Mouse (Mus musculus) embryonic fibroblast, embryonic 13.5 days (primary cell): ENCODE results near the gene Iscu.

Experiments used
- CTCF ChIP-seq: IDR thresholded peaks from 2 replicates; pipeline ENCODE4 v1.5.1; 2011; ENCODE audit warnings: mild to moderate bottlenecking, control low read depth, low read length, moderate library complexity, borderline replicate concordance; ENCODE audit not compliant: insufficient read depth
- POLR2A ChIP-seq: IDR thresholded peaks from 2 replicates; pipeline ENCODE4 v1.6.1; 2011; ENCODE audit warnings: low read depth, mild to moderate bottlenecking, control low read depth, low read length, moderate library complexity

DNA sequence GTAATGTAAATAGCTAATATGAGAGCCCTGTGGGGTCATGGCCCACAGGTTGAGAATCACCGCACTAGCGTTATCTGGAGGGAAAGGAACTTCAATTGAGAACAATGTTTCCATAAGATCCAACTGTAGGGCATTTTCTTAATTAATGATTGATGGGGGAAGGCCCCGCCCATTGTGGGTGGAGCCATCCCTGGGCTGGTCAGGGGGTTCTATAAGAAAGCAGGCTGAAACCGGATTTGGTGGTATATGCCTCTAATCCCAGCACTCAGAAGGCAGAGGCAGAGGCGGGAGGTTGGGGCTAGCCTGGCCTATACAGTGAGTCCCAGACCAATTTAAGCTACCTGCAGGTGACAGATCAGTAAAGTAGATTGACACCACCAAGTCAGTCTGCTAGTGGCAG lies 38.2 kb upstream of the Iscu start:
- no peak for TF ChIP-seq POLR2A
- no peak for TF ChIP-seq CTCF
